Mouse (Mus musculus) urinary bladder, postnatal 4 days (tissue): ENCODE measurements around the gene Hps4.

Experiments
- DNase-seq, 2 experiments: peaks; one replicate each; pipeline ENCODE4 v3.0.0; 2021 to 2022; ENCODE audit warnings: low spot score in 2 of 2

The Hps4 gene

DNA sequence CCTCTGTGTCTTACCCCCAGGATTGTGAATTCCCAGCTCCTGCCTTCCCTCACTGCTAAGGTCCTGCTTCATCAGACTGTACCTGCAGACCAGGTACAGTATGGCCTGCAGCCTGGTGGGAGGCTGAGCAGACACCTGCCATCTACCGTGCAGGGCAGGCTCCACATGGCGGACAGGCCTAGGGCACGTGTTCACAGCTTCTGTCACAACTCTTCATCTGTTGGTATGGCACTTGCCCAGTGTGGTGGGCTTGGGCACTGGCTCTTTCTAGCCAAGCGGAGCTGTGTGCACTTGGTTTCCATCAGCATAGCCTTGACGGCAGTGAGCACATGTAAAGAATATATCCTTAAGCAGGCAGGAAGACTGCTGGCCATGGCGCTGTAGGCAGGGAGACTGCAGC, 24.0 kb downstream of the Hps4 start:
- DNase-seq = no peak

GRCm38 (mm10) chr5:112367338-112367737, 24.5 kb downstream of the Hps4 start:
- DNase-seq = no peak

DNA sequence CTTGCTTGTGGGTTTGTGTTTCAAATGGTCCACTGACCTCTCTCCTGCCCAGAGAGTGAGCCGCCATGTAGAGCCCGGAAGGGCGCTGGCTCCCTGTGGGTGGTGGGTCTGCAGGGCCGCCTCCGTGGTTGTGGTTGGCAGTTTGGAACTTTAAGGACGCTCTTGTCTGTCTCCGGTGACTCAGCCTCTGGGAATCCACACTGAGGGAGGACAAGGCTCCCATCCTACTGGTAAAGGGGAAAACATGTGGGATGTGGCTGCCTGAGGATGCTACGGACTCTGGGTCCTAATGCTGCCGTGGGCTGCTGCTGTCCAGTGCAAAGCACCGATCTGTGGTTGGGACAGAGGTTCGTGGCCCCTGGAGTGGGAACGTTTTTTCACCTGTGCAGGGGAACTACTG, 25.0 kb downstream of the Hps4 start:
- no peak for DNase-seq

GRCm38 (mm10) chr5:112368666-112369065, 25.8 kb downstream of the Hps4 start:
- DNase-seq = no peak

DNA sequence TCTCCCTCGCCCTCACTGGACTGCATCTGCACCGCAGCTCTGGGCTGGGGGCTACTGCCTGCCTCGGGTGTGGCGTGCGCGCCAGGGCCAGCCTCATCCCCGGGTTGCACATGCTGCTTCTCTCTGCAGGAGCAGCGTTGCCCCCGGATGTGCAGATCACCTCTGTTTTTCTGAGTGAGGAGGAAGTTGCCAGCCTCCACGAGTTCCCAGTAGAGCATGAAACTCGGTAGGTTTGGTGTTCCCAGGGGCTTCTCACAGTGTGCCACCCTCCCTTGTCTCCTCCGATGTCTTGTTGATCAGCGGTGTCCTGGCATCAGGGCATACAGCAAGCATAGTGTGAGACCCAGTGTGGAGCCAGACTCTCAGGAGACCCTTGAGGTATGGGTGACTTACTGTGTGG, 26.4 kb downstream of the Hps4 start:
- no peak for DNase-seq

DNA sequence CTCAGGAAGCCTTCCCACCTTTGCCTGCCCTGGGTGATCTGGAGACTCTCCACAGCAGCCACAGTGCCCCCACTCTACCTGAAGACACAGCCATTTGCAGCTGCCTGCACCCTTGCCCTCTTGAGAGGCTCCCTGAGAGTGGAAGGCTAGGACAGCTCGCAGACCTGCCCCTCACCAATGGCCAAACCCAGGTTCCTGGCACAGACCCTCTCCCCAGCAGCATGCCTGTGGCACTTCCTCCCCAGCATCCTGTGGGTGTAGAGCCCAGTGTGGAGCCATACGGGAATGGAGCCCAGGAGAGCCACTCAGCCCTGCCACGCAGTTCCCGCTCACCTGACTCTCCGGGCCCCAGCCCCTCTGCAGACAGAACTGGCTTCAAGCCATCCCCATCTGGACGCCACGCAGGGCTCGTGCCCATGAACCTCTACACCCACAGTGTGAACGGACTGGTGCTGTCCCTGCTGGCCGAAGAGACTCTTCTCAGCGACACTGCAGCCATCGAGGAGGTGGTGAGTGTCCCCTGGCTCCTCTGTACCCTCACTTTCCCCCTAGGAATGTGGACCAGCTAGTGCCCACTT, 27.4 kb downstream of the Hps4 start:
- no peak for DNase-seq

GRCm38 (mm10) chr5:112371933-112372332, 29.1 kb downstream of the Hps4 start:
- DNase-seq = no peak

GRCm38 (mm10) chr5:112376111-112376510, 33.2 kb downstream of the Hps4 start:
- DNase-seq = no peak

GRCm38 (mm10) chr5:112377380-112377779, 34.5 kb downstream of the Hps4 start:
- no peak for DNase-seq

- DNase-seq = no peak
Measured at GRCm38 (mm10) chr5:112378716-112379115, 35.8 kb downstream of the Hps4 start.

DNA sequence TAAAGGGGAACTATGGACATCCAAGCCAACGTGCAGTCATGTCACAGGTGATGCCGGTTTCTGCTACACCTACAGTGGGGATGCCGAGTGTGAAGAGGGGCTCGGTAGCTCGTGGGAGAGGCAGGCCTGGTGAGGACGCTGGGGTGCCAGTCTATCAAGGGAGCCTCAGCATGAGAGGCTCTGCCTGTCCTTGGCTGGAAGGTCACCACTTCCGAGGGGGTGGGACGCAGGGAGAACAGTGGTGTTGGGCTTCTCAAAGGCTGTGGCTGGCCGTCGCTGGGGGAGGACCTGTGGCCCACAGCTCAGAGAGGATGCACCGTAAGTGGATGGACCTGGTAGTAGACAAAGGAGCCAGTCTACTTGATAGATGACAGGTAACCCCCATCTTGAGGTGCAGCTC, 38.3 kb downstream of the Hps4 start:
- DNase-seq = no peak

DNA sequence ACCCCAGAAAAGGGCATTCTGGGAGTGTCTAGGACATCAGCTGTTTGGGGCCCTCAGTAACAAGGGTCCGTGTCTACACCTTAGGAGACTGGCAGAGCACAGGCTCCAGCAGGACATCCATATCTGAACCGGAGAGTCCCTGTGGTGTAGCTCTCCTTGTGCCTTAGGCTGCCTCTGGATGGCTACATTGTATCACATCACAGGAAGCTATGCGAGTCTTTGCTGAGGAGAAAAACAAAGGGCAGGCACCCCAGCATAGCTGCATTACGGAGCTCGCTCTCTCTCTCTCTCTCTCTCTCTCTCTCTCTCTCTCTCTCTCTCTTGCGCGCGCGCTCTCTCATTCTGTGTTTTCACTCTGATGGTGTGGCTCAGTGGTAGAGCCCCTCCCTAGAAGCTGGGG, 39.2 kb downstream of the Hps4 start:
- no peak for DNase-seq

GRCm38 (mm10) chr5:112382641-112383330, 39.9 kb downstream of the Hps4 start:
- no peak for DNase-seq

DNA sequence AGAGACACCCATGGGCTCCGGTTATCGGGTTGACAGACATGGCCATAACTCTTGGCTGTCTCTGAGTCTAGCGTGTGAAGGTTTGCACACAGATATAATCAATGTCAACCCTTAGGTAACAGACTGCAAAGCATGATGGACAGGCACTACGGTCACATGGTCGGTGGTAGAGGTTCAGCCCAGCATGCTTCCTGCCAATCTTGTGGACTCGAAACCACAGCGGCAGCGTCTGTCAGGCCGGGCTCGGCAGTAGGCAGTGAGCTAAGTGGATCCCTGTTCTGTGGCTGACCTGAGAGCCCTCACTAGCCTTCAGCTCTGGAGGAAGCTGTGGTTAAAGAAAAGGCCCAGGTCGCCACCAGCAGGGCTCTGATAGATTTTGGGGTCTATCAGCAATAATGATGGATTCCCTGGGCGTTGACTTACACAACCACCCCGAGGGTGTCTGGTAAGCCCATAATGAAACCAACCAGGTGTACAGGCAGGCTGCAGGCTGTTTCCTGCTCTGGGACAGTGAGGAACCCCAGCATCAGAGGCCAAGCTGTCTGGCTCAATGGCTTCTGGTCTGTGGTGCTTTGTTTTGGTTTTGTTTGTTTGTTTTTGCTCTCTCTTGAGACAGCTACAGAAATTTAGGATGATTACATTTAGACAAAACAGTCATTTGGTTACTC, 42.1 kb downstream of the Hps4 start:
- no peak for DNase-seq

DNA sequence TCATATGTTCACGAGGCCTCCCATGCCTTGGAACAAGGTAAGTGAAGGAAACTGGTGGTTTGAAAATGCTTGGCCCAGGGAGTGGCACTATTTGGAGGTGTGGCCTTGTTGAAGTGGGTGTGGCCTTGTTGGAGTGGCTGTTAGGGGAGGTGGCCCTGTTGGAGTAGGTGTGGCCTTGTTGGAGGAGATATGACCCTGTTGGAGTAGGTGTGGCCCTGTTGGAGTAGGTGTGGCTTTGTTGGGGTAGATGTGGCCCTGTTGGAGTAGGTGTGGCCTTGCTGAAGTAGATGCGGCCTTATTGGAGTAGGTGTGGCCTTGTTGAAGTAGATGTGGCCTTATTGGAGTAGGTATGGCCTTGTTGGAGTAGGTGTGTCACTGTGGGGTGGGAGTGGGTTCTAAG, 43.1 kb downstream of the Hps4 start:
- no peak for DNase-seq

GRCm38 (mm10) chr5:112389352-112389751, 46.5 kb downstream of the Hps4 start:
- DNase-seq = no peak

DNA sequence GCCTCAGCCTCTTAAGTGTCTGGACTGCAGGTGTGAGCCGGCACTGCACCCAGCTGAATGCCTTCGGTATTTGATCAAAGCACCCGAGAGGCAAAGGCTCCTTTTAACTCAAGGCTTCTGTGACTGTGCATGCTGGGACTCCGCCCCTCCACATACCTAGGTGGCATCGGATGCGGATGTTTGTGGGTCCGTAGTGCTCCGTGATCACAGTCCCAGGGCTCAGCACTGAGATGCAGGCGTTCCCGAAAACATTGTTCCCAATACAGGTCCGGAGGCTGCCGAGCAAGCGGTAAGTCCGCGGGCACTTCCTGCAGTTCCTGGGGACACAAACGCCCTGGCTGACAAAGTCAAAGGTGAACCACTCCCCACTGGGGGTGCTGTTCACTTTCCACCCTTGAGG, 48.1 kb downstream of the Hps4 start:
- no peak for DNase-seq

- DNase-seq = no peak
Measured at GRCm38 (mm10) chr5:112391676-112392323, 48.9 kb downstream of the Hps4 start.

GRCm38 (mm10) chr5:112393741-112394414, 51.0 kb downstream of the Hps4 start:
- no peak for DNase-seq

DNA sequence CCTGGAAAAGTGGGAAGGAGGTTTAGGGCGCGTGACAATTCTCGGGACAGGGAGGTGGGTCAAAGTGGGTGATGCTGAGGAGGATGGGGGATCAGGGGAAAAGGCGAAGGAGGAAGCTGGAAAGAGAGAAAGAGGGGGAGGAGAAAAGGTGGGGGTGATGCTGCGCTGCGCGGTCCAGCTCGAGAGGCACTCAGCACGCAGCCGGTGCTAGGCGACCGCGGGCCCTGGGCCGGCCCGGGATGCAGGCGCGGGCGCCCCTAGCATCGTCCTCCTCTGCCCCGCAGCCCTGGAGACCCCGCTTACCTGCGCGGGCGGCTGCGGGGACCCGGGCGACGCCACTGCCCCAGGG, 51.5 kb downstream of the Hps4 start:
- DNase-seq = no peak

DNA sequence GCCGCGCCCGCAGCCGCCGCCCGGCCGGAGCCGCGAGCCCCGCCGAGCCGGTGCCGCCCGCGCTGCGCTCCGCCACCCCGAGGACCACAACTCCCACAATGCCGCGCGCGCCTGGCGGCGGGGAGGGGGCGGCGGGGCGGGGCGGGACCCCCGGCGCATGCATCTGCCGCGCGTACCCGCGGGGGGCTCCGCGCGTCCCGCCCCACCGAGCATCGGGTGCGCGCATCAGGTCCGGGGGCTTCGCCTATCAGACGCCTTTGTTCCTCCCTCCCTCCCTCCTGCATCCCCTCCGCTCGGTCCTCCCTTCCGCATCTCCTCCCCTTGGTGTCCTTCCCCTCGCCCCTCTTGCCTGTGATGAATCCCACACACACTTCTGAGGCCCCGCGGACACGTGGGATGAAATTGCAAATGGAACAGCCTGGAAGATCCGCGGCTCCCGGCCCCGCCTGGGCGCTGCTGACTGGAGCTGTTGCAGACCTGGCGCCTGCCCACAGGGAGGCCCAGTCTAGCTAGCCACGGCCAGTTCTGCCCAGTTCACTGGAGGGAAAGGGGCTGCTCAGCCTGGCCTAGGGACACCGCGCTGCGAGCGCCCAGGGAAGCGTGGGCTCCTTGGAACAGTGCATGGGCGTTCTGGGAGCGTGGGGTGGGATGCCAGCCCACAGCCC, 52.0 kb downstream of the Hps4 start, which contains the start of gene Asphd2:
Gene Asphd2, minus strand, starts transcription at position 88 of the 665 bp plus-strand sequence.
- DNase-seq = peak in 1 of 2 experiments; percentile 52

GRCm38 (mm10) chr5:112396066-112396465, 53.2 kb downstream of the Hps4 start:
- DNase-seq = no peak
